Mouse (Mus musculus): Measurements from ENCODE around the gene Noct. TPM values are rescaled to one million over a fixed set of nuclear protein-coding genes. Genes with fewer than 3 reads are reported as not detected.
A peak's percentile ranks its signal among the peaks of the same experiment; 100 is the strongest.
"Not testable (repeated sequence)": the region's sequence is repeated elsewhere in the genome, so short reads cannot be mapped to it uniquely, and the experiment has no call there.

The Noct gene
- total RNA-seq, 2 experiments from 2014 or later: 40.4 to 42.1 TPM

DNA sequence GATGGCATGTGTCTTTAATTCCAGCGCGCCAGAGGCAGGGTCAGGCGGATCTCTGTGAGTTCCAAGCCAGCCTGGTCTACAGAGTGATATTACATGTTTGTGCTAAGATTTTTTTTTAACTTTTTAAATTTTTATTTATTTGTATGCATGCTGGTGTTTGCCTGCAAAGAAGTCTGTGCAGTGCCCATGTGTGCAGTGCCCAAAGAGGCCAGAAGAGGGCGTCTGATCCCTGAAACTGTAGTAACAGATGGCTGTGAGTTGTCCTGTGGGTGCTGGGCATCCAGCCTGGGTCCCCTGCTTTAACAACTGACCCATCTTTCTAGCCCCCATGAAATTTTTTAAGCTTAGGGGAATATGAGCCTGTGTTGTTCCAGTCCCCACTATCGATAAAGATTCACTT is 19.8 kb upstream of the Noct start:
- intact Hi-C loops (cut with DNase I): no loop called here
- no peak for DNase-seq

- intact Hi-C loops (cut with DNase I): no loop called here
- no peak for DNase-seq
Observed at GRCm38 (mm10) chr3:51204897-51205296, 19.4 kb upstream of the Noct start.

DNA sequence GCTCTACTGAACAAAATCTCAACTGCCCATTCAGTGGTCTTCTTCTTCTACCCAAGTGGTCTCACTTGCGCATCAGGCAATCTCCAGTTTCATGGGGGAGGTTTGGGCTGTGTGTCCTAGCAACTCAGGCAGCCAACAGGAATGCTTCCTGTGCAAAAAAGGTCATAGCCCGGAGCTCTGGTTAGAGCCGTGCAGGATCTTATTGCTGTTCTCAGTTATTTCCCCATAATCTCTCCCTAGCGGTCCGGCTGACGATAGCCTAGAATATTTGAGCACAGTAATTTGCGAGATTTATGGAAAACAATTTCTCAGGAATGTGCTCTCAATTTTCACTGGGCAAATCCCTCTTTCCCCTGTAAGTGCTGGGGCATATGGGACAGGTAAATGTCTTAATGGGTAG is 17.7 kb upstream of the Noct start:
- intact Hi-C loops (cut with DNase I): no loop called here
- no peak for DNase-seq

- no peak for DNase-seq
- intact Hi-C loops (cut with DNase I): no loop called here
Observed at GRCm38 (mm10) chr3:51208633-51209032, 15.6 kb upstream of the Noct start.

DNA sequence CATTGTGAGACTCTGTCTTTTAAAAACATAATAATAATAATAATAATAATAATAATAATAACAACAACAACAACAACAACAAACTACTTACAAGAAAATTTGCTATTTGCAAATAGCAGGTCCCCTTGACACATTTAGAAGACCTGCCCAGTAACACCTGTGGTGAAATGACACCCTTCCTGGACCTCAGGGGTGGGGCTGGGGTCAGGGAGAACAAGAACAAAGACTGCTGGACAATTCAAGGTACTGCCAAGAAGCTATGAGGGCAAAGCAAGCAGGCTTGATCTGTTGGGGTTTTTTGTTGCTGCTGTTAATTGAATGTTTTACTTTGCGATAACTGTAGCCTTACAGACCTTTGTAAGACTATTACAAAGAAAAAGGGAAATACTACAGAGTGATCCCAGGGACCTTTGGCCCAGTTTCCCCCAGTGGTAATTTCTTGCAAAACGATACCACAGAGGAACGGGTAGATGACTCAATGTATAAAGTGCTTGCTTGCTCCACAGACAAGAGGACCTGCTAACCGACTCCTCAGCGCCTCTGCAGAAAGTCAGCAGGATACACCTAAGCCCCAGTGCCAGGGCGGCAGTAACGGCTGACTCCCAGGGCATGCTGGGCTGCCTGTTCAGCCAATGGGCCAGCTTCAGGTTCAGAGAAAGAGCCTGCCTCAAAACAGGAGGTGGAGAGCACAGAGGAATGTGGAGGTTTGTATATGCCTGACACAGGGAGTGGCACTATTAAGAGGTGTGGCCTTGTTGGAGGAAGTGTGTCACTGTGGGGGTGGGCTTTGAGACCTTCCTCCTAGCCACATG is 14.5 kb upstream of the Noct start:
- intact Hi-C loops (cut with DNase I): no loop called here

GRCm38 (mm10) chr3:51210485-51210884 is 13.8 kb upstream of the Noct start:
- intact Hi-C loops (cut with DNase I): no loop called here
- no peak for DNase-seq

More for the DNA sequence above, 14.5 kb upstream of the Noct start:
- DNase-seq: no peak

DNA sequence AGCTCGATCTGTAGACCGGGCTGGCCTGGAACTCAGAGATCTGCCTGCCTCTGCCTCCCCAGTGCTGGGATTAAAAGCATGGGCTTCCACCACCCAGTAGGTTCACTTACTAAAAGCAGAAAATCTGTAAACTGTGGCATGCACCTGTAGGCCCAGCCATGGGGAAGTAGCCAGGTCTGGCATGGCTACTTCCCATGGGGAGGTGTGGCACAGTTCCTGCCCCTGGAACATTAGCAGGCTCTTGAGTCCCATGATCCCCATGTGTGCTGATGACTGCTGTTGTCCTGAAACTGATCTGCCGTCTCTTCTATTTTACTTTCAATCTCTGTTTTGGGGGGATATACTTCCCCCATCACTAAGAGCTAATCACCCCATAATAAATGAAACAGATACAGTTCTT is 11.1 kb upstream of the Noct start:
- intact Hi-C loops (cut with DNase I): no loop called here
- no peak for DNase-seq

DNA sequence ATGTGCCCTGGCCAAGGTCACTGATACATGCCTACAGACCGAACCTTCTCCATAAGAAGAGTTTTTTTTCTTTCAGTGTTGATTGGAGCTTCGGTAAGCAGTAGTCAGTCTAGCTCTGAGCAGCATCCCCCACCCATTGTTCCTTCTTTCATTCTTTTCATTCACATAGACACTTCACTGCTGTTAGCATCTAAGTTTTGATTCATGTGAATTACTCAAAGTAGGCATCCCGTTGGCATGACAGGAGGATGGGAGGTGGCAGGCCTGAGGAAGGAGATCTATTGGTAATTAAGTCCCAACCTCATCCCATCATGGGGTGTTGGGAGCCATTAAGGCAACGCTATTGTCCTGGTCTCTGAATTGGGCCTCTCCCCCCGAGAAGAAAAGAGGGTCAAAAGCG is 8.6 kb upstream of the Noct start:
- no peak for DNase-seq
- intact Hi-C loops (cut with DNase I): no loop called here

GRCm38 (mm10) chr3:51216351-51216750 is 7.9 kb upstream of the Noct start:
- intact Hi-C loops (cut with DNase I): not testable (repeated sequence)

GRCm38 (mm10) chr3:51218385-51218784 is 5.9 kb upstream of the Noct start:
- DNase-seq; intact Hi-C loops (cut with DNase I): not testable (repeated sequence)

More at GRCm38 (mm10) chr3:51216351-51216750, 7.9 kb upstream of the Noct start:
- DNase-seq: not testable (repeated sequence)

- intact Hi-C loops (cut with DNase I): no loop called here
- no peak for DNase-seq
Observed at GRCm38 (mm10) chr3:51219213-51219612, 5.0 kb upstream of the Noct start.

- no peak for DNase-seq
- intact Hi-C loops (cut with DNase I): no loop called here
Observed at GRCm38 (mm10) chr3:51220846-51221245, 3.4 kb upstream of the Noct start.

GRCm38 (mm10) chr3:51221847-51222246 is 2.4 kb upstream of the Noct start:
- intact Hi-C loops (cut with DNase I): no loop called here
- no peak for DNase-seq

DNA sequence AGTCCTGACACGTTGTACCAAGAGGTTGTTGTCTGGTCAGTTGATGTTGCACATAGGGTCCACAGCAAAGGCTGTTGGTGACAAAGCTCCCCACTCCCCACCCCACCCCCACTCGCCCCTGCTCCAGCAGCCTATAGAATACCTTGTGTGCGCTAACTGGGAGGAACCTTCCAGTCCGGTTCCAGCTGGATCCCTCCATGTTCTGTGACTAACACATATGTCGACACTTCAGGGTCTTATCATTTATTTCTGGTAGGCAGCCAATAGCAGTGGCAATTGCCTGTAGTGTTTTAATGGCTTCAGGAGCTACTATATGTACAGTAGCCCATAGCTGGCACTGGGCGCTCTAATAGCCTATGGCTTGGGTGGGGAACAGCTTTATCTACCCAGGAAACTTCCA is 1.9 kb upstream of the Noct start:
- no peak for DNase-seq
- intact Hi-C loops (cut with DNase I): no loop called here

DNA sequence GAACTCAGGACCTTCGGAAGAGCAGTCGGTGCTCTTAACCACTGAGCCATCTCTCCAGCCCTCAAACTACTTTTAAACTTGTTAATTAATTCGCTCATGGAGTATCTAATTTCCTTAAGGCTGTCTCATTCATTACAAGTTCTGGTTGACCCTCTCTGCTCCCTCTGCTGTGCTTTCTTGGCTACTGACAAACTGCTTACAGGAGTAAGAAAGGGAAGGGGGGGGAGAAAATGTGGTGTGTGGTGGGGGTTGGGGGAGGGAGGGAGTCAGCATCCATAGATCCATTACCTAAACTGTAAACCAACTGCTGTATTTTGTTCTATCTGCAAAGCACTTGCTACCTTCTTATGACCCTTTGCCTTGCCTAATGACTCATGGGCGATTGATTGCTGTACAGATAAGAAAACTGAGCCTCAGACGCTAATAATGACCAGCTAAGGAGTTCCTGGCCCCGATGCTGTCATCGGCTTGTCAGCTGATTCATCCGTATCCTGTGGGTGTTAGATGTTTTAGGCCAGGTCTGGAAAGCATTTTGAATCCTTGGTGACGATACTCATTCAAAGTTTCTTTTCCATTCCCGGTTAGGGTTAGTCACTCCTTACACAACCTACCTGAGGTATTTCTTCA is 1.3 kb upstream of the Noct start:
- intact Hi-C loops (cut with DNase I): no loop called here
- DNase-seq: no peak

DNA sequence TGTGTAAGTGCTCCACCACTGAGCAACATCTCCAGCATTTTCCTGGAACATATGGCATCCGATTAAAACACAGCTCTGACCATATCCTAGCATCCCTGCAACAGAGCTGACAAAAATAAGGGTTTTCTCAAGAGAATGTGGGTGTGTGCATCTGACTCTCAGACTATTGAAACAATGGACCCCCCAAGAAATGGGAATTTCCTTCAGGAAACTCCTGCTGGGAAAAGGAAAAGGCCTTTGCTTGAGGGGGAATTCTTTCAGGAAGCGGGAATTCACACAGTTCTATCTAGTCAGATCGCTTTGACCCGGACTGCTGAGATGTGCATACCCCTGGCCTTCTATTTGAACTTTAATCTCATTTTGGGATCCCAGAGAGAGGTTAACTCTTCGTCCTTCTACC is 691 bp upstream of the Noct start:
- intact Hi-C loops (cut with DNase I): no loop called here
- DNase-seq: no peak

DNA sequence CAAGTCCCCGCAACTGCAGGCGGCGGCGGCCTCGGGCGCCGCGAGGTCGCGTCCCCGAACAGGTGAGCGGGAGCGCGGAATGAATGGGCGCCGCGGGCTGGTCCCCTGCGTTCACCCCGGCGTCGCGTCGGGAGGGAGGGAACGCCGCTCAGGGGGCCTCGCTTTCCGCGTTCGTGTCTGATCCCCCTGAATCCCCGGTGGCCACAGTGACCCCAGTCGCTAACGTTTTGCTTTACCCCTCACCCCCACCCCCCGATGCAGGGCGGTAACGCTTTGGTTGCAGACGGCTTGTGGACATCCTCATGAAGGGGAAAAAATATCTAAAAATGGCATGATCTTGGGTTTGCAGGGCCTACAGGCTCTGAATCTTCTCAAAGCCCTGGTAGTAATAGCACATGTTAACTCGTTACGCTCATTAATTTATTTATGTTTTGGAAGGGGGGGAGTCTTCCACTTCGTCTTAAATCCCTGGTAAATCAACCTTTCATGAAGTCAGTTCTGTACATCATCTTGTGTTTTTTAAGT is 1.0 kb downstream of the Noct start:
- no peak for DNase-seq

GRCm38 (mm10) chr3:51225979-51226378 is 1.7 kb downstream of the Noct start:
- intact Hi-C loops (cut with DNase I): no loop called here

More for the DNA sequence above, 1.0 kb downstream of the Noct start:
- intact Hi-C loops (cut with DNase I): no loop called here

DNA sequence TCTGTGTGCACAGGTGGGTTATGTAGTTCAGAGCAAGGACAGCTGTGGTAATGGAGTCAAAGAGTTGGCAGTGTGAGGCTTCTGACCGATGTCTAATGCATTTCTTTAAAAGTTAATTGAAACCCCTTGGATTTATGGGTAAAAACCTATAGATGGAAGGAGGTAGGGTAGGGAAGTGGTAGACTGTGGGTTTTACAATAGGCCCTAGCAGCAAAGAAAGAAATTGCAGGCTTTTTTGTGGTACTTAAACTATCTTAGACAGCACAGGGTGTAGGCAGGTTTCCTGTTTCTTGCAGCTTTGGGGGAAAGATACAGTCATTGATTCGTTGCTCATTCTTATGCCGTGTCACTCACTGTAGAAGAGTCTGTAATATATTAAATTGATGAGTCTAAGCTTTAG is 2.4 kb downstream of the Noct start:
- intact Hi-C loops (cut with DNase I): no loop called here
- DNase-seq: no peak

More at GRCm38 (mm10) chr3:51225979-51226378, 1.7 kb downstream of the Noct start:
- no peak for DNase-seq

DNA sequence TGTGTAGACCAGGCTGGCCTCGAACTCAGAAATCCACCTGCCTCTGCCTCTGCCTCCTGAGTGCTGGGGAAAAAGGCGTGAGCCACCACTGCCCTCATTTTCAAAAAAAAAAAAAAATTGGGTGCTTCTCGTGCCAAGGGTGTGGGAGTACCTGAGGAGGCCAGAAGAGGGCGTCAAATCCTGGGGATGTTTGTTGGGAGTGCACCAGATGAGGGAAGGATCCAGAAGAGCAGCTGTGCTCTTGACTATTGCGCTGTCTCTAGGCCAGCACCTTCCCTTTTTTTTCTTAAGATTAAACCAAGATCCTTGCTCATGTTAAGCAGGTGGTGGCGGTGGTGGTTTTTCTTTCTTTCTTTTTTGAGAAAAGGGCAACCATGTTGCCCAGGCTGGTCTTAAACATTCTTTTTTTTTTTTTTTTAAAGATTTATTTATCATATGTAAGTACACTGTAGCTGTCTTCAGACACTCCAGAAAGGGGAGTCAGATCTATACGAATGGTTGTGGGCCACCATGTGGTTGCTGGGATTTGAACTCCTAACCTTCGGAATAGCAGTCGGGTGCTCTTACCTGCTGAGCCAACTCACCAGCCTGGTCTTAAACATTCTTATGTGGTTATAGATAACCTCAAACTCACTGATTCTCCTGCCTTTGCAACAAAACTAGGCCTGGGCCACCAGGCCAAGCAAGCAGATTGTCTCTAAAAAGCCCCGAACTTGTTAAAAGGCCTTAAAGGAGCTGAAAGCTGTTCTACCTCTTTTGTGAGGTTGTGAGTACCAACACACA is 4.0 kb downstream of the Noct start:
- peak; percentile 64 for DNase-seq
- intact Hi-C loops (cut with DNase I): no loop called here

DNA sequence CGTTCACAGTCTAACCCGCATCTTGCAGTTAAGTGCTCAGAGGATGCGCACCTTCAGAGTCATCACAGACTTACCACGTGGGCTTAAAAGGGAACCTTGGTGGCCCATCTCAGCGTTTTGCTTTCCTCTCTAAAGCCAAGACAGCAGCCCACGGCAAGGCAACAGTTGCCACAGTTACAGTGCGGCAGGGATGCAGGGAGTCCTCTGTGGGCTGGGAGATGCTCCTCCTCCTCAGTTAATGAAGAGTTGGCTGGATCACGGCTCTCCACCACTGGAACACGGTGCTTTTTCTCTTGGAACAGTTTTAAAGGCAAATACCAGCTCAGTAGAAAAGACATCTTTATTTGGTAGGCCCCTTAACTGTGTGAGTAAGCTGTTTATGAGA is 4.6 kb downstream of the Noct start:
- no peak for DNase-seq
- intact Hi-C loops (cut with DNase I): no loop called here

All from left cerebral cortex, postnatal 4 days (tissue).